Mouse (Mus musculus) cerebellum, adult (tissue): ENCODE results near the gene Tcp11l1.

ENCODE experiments used
- ATAC-seq: cut with Nextera tagmentation; 2 replicates; pipeline ENCODE4 v1.9.2; 2017; ENCODE audit warnings: mild to moderate bottlenecking, moderate library complexity, mixed read lengths; ENCODE audit not compliant: insufficient number of reproducible peaks, low FRiP score, low TSS enrichment

The Tcp11l1 gene

GRCm38 (mm10) chr2:104614786-104615185 lies 97.2 kb downstream of the Tcp11l1 start:
- ATAC-seq = no peak
